Comparison of ENCODE assay signal across 16 mouse cellular contexts in the genomic region with DNA sequence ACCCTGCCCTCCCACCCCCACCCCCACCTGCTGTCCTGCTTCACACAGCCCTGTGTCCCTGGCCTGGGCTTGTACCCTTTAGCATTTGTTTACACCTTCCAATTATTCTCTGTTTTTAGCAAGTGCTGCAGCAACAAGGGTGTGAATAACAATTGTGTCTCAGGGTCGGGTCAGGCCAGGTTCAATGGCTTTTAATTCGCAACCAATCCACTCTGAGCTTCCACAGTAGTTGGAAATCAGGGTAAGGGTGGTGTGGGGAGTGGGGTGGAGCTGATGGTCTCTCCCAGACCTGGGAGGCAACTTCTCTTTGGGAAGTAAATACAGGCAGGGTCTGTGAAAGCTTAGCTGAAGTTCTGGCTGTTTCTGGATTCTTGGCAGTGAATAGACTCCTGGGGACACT.
"Had no signal": no experiment of that assay in that cellular context is flagged by ENCODE, and none has a peak within 500 bp of the region (broad histone marks: within the 10 kb centered on the region; RNA-seq: fewer than 3 reads in every experiment).

No protein-coding gene starts in this region.

- H3K4me1 ChIP-seq: kidney, embryonic 15.5 days; liver, embryonic 13.5 days; midbrain, embryonic 15.5 days; neural tube, embryonic 12.5 days; neural tube, embryonic 15.5 days had no signal

- H3K9ac ChIP-seq: kidney, embryonic 15.5 days; liver, embryonic 13.5 days; midbrain, embryonic 12.5 days; midbrain, embryonic 15.5 days; neural tube, embryonic 12.5 days; neural tube, embryonic 15.5 days had no signal

- H3K9me3 ChIP-seq: kidney, embryonic 15.5 days; liver, embryonic 13.5 days; midbrain, embryonic 12.5 days; midbrain, embryonic 15.5 days; neural tube, embryonic 12.5 days; neural tube, embryonic 15.5 days had no signal

- ATAC-seq: midbrain, embryonic 15.5 days had no signal

- DNase-seq: kidney, adult 8-10 months; kidney, postnatal 10 days; layer of hippocampus, adult 9-11 months; liver, embryonic 13.5 days; lung, adult 2 months; lung, postnatal 14 days; thymus, adult 18-20 months; thymus, postnatal 36 days had no signal

- H3K36me3 ChIP-seq: kidney, embryonic 15.5 days; liver, embryonic 13.5 days; midbrain, embryonic 12.5 days; midbrain, embryonic 15.5 days; neural tube, embryonic 12.5 days; neural tube, embryonic 15.5 days had no signal

- H3K4me3 ChIP-seq: kidney, embryonic 15.5 days; layer of hippocampus, adult 2 months; liver, embryonic 13.5 days; midbrain, embryonic 12.5 days; midbrain, embryonic 15.5 days; myocyte; neural tube, embryonic 12.5 days; neural tube, embryonic 15.5 days had no signal

- H3K27ac ChIP-seq: kidney, embryonic 15.5 days; layer of hippocampus, adult 2 months; liver, embryonic 13.5 days; macrophage; midbrain, embryonic 12.5 days; midbrain, embryonic 15.5 days; neural tube, embryonic 12.5 days; neural tube, embryonic 15.5 days had no signal

- H3K27me3 ChIP-seq: kidney, embryonic 15.5 days; liver, embryonic 13.5 days; midbrain, embryonic 12.5 days; midbrain, embryonic 15.5 days; neural tube, embryonic 12.5 days; neural tube, embryonic 15.5 days had no signal

- H3K4me2 ChIP-seq: kidney, embryonic 15.5 days; liver, embryonic 13.5 days; midbrain, embryonic 12.5 days; midbrain, embryonic 15.5 days; neural tube, embryonic 12.5 days; neural tube, embryonic 15.5 days had no signal
